Mouse (Mus musculus) thymus, adult 2 months (tissue): Measurements from ENCODE around the gene Pck1. TPM values are rescaled to one million over a fixed set of nuclear protein-coding genes. Genes with fewer than 3 reads are reported as not detected.

Experiments
- DNase-seq: peaks from one replicate; pipeline ENCODE4 v3.0.0; 2021
- H3K27ac ChIP-seq: fragments of 200-500 bp; 2 replicates; pipeline ENCODE4 v1.5.1; 2012; ENCODE audit warnings: low read length, control low read depth; ENCODE audit not compliant: control insufficient read depth, insufficient read depth
- H3K27me3 ChIP-seq: fragments of 200-500 bp; 2 replicates; pipeline ENCODE4 v1.6.1; 2012; ENCODE audit warnings: mild to moderate bottlenecking, low read length, moderate library complexity, mixed read lengths; ENCODE audit not compliant: control insufficient read depth, insufficient read depth
- H3K36me3 ChIP-seq: fragments of 200-500 bp; 2 replicates; pipeline ENCODE4 v1.6.1; 2012; ENCODE audit warnings: mild to moderate bottlenecking, low read length, moderate library complexity; ENCODE audit not compliant: control insufficient read depth, insufficient read depth
- H3K4me1 ChIP-seq: fragments of 200-500 bp; replicated peaks from 2 replicates; pipeline ENCODE4 v1.6.1; 2012; ENCODE audit warnings: low read length; ENCODE audit not compliant: control insufficient read depth, insufficient read depth
- H3K4me3 ChIP-seq: fragments of 200-500 bp; 2 replicates; pipeline ENCODE4 v1.5.1; 2012; ENCODE audit warnings: mild to moderate bottlenecking, low read length, control low read depth, moderate library complexity; ENCODE audit not compliant: control insufficient read depth, insufficient read depth
- CTCF ChIP-seq: fragments of 200-500 bp; IDR thresholded peaks from 2 replicates; pipeline ENCODE4 v1.5.1; 2012; ENCODE audit warnings: mild to moderate bottlenecking, control low read depth, low read length, moderate library complexity, borderline replicate concordance; ENCODE audit not compliant: control insufficient read depth, poor library complexity, insufficient read depth; ENCODE audit errors: extremely low read depth
- POLR2A ChIP-seq: fragments of 200-500 bp; IDR thresholded peaks from 2 replicates; pipeline ENCODE4 v1.6.1; 2012; ENCODE audit warnings: mild to moderate bottlenecking, low read length, control low read depth, moderate library complexity; ENCODE audit not compliant: control insufficient read depth, poor library complexity, insufficient read depth; ENCODE audit errors: extremely low read depth
- WGBS: fragments of 180-500 bp; shearing (Covaris S2); methylation state at CpG from one replicate; pipeline ENCODE4 v1.1.7; 2018; 5-methylcytosine and 5-hydroxymethylcytosine counted together
- polyA plus RNA-seq: library from polyadenylated mRNA; depleted of rRNA; stranded (reverse); fragments of >200 nt; gene quantifications from 2 replicates; pipeline ENCODE4 v1.2.3, GENCODE M21; 2012

The Pck1 gene
- polyA plus RNA-seq, 1 experiment = 14.5 TPM

DNA sequence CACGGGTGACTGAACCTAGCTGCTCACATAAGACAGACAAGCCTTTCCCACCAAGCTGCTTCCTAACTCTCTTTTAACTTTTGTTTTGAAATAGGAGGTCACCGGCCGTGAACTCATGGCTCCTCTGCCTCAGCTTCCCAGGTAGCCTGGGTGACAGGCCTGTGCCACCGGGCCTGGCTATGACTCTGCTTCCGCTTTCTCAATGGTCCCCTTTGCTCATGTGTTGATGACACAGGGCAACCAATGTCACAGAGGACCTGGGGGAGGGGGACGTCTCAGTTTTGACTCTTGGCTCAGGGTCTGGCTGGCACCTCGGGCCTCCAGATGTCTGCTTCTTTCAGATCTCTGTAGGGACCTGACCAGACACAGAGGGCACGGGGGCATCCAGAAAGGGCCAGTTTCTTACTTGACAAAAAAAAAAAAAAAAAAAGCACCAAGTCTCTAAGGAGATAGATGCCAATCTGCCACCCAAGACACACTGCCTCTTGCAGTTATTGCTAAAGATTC is 20.0 kb upstream of the Pck1 start:
- Histone ChIP-seq H3K4me3 (no peak overlapping the region), H3K27me3 (no peaks in the 10 kb centered on the region), H3K4me1 (no peaks in the 10 kb centered on the region), H3K27ac (no peak overlapping the region), H3K36me3 (no peaks in the 10 kb centered on the region)
- TF ChIP-seq POLR2A = no peak
- TF ChIP-seq CTCF = no peak
- no peak for DNase-seq
- 91% methylated on average over 8 of the region's 8 CpGs for WGBS

DNA sequence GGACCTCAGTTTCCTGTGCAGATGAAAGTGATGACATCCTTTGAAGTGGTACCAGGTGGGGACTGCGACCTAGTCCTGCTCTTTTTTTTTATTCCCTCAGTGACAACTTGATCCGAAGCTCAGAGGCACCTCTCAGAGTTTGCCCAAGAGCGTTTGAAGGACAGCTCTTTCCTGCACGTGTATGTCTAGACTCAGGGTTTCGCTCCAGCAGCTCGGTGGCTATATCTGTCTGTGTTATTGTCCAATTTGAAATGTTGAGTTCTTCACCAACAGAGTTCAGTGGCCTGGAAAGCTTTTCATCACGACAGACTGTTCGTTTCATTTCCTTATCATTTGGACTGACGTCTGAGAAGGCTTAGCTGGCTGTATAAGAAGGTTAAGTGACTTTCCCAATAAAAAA is 18.2 kb upstream of the Pck1 start:
- 81% methylated on average over 9 of the region's 9 CpGs for WGBS
- TF ChIP-seq CTCF = no peak
- Histone ChIP-seq H3K4me3 (no peak overlapping the region), H3K36me3 (no peaks in the 10 kb centered on the region), H3K27me3 (no peaks in the 10 kb centered on the region), H3K4me1 (no peaks in the 10 kb centered on the region), H3K27ac (no peak overlapping the region)
- no peak for DNase-seq

DNA sequence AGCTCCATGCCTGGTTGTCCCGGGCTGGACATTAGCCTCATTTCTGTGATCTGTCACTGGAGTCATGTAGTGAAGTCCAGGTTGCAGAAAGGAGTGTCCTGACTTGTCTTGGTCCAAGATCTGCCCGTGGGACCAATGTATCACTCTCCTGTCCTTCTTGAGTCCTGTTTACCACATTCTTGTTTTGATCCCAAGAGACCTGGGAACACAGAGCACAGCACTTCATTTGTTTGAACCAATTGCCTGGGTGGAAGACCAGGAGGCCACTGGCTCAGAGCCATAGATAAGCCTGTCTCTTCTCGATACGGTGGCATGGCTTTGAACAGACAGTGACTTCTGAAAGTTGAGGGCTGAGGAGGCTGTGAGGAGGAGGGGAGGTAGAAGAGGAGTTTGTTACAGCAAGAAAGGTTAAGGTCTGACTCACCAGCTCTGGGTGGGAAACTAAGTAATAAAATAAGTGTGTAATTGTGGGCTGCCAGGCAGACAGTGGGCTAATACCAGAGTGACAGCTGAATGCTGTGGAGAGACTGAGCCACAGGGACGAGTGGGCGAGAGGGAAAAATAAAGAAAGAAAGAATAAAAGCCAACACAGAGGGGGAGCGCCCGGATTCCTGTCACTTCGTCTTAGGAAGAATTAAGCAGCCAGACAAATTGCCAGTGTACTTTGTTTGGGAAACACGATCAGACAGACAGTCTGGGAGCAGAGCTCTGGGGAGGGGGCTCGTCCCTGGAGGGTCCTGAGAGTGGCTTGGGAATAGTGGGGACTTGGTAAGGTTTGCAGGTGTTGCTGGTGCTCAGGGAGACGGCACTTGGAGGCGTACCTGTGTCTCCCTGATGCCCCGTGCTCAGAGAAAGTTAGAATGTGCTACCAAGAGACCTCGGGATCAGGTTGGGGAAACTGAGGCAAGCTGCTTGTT is 14.3 kb upstream of the Pck1 start:
- WGBS = 79% methylated on average over 15 of the region's 15 CpGs
- H3K4me3 ChIP-seq = no peak overlapping the region
- H3K27me3 ChIP-seq = no peaks in the 10 kb centered on the region
- no peak overlapping the region for H3K27ac ChIP-seq
- H3K4me1 ChIP-seq = no peaks in the 10 kb centered on the region
- no peak for DNase-seq
- H3K36me3 ChIP-seq = no peaks in the 10 kb centered on the region
- TF ChIP-seq CTCF = no peak
- TF ChIP-seq POLR2A = no peak

DNA sequence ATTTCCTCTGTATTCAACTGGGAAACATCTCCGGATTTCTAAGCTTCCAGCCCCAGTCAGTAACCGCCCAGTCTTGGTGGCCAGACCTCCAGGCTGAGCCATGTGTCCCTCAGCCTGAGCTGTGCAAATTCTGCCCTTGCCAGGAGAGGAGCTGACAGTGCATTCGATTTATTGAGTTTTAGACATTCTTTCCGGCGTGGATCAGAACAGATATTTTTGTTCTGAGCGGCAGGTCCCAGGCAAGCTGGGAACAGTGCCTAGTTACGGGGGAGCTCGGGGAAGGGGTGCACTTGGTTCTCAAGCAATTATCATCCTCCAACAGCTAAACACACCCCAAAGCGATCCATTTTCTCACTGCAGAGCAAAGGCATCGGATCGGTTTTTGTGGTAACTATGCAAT is 9.2 kb upstream of the Pck1 start:
- no peak for DNase-seq
- Histone ChIP-seq H3K4me1 (no peaks in the 10 kb centered on the region), H3K27ac (no peak overlapping the region), H3K27me3 (no peaks in the 10 kb centered on the region), H3K4me3 (no peak overlapping the region), H3K36me3 (no peaks in the 10 kb centered on the region)
- WGBS = 81% methylated on average over 11 of the region's 11 CpGs
- TF ChIP-seq POLR2A = no peak
- no peak for TF ChIP-seq CTCF

DNA sequence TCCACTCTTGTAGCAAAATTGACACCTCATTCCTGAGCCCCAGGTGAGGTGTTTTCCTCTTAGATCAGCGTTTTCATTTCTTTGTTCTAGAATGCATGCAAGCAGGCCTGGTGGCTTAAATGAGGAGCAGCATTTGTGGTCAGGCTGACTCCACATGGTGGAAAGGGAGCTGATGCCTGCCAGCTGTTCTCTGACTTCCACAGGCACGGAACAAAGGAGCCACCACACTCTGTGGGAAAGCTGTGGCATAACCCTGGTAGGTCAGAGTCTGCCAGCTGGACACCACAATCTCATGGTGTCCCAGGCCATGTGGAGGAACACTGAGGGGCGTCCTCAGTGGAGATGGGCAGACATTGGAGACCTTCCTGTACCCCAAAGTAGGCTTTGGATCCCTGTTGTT is 7.0 kb upstream of the Pck1 start:
- Histone ChIP-seq H3K4me3 (no peak overlapping the region), H3K36me3 (no peaks in the 10 kb centered on the region), H3K27ac (no peak overlapping the region), H3K4me1 (0 out of 2 replicates have a peak, but pooled peaks cover 3% of the 10 kb centered on the region), H3K27me3 (no peaks in the 10 kb centered on the region)
- TF ChIP-seq POLR2A = no peak
- TF ChIP-seq CTCF = no peak
- WGBS = 67% methylated on average over 3 of the region's 3 CpGs
- no peak for DNase-seq

DNA sequence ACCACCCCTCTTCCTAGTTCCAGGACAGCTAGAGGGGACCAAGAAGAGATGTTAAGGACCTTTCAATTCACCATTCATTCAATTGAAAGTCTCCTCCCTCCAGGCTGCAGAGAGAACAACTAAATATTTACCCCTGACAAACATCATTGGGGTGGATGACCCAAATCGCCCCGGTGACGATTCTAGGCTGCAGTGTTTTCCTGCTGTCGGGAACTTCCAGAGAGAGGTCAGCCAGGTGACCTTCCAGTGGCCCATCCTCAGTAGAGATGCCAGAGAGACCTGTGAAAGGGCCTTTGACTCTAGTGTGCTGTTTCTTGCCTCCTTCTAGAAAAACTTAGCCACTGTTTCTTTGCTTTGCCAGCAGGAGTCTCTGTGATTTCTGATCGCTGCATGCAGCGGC is 6.1 kb upstream of the Pck1 start:
- no peak overlapping the region for H3K27ac ChIP-seq
- no peak for TF ChIP-seq POLR2A
- no peak for TF ChIP-seq CTCF
- 82% methylated on average over 6 of the region's 6 CpGs for WGBS
- no peak for DNase-seq
- 0 out of 2 replicates have a peak, but pooled peaks cover 3% of the 10 kb centered on the region for H3K4me1 ChIP-seq
- H3K4me3 ChIP-seq = no peak overlapping the region
- no peaks in the 10 kb centered on the region for H3K27me3 ChIP-seq
- H3K36me3 ChIP-seq = no peaks in the 10 kb centered on the region
